Mouse (Mus musculus) intestine, embryonic 16.5 days (tissue): ENCODE data around the gene Gm20388. TPM values are rescaled to one million over a fixed set of nuclear protein-coding genes. Genes with fewer than 3 reads are reported as not detected.

Experiments
- ATAC-seq: fragments of 200-750 bp; cut with Nextera tagmentation; 2 replicates; pipeline ENCODE4 v1.8.0; 2017; ENCODE audit warnings: moderate TSS enrichment, moderate library complexity
- H3K27ac ChIP-seq: fragments of 300-500 bp; sonication (generic); 2 replicates; pipeline ENCODE4 v1.5.1; 2014; ENCODE audit warnings: mild to moderate bottlenecking, low read length
- H3K27me3 ChIP-seq: fragments of 300-500 bp; sonication (generic); replicated peaks from 2 replicates; pipeline ENCODE4 v1.6.1; 2014; ENCODE audit warnings: low read length, control low read depth, mixed read lengths; ENCODE audit not compliant: control insufficient read depth, insufficient read depth
- H3K36me3 ChIP-seq: fragments of 300-500 bp; sonication (generic); 2 replicates; pipeline ENCODE4 v1.6.1; 2014; ENCODE audit warnings: low read length, control low read depth; ENCODE audit not compliant: control insufficient read depth, insufficient read depth
- H3K4me1 ChIP-seq: fragments of 300-500 bp; sonication (generic); 2 replicates; pipeline ENCODE4 v1.6.1; 2014; ENCODE audit warnings: low read length, control low read depth, mixed read lengths; ENCODE audit not compliant: control insufficient read depth, insufficient read depth
- H3K4me2 ChIP-seq: fragments of 300-500 bp; sonication (generic); 2 replicates; pipeline ENCODE4 v1.6.1; 2014; ENCODE audit warnings: low read depth, low read length, control low read depth
- H3K4me3 ChIP-seq: fragments of 300-500 bp; sonication (generic); 2 replicates; pipeline ENCODE4 v1.5.1; 2014; ENCODE audit warnings: mild to moderate bottlenecking, low read length
- H3K9ac ChIP-seq: fragments of 300-500 bp; sonication (generic); 2 replicates; pipeline ENCODE4 v1.6.1; 2014; ENCODE audit warnings: low read depth, low read length
- H3K9me3 ChIP-seq: fragments of 300-500 bp; sonication (generic); 2 replicates; pipeline ENCODE4 v1.6.1; 2016; ENCODE audit warnings: low read length, control low read depth; ENCODE audit not compliant: control insufficient read depth
- WGBS: fragments of 180-500 bp; shearing (Covaris S2); extraction: QIAGEN DNeasy Blood & Tissue Kit; methylation state at CpG from one replicate; pipeline ENCODE4 v1.1.7; 2014; 5-methylcytosine and 5-hydroxymethylcytosine counted together
- polyA plus RNA-seq: library from polyadenylated mRNA; unstranded; fragments of >200 nt; fragmentation: Nextera tagmentation; extraction: Ambion mirVana; gene quantifications from 2 replicates; pipeline ENCODE4 v1.2.1, GENCODE M21; 2015

Gm20388 gene
- polyA plus RNA-seq, 1 experiment from 2014 or later, result 5.8 TPM

- H3K27ac ChIP-seq, result no peak overlapping the region
- ATAC-seq, result no peak
- peak overlapping the region; percentile 18; the same call in 1 of the 2 replicates for H3K9ac ChIP-seq
- H3K4me1 ChIP-seq, result peaks cover 31% of the 10 kb centered on the region
- H3K9me3 ChIP-seq, result no peaks in the 10 kb centered on the region
- H3K36me3 ChIP-seq, result no peaks in the 10 kb centered on the region
- H3K27me3 ChIP-seq, result no peaks in the 10 kb centered on the region
- no peak overlapping the region for H3K4me2 ChIP-seq
- WGBS, result 62% methylated on average over 6 of the region's 6 CpGs
- H3K4me3 ChIP-seq, result no peak overlapping the region
Measured at GRCm38 (mm10) chr8:120484460-120484859, 573.8 kb downstream of the Gm20388 start.

GRCm38 (mm10) chr8:120485116-120485515, 574.5 kb downstream of the Gm20388 start:
- Histone ChIP-seq H3K9ac (0 out of 2 replicates have a peak overlapping the region, but pooled peaks have one; percentile 4), H3K4me1 (peaks cover 37% of the 10 kb centered on the region), H3K4me2 (no peak overlapping the region), H3K36me3 (no peaks in the 10 kb centered on the region), H3K4me3 (no peak overlapping the region), H3K27me3 (0 out of 2 replicates have a peak, but pooled peaks cover 3% of the 10 kb centered on the region), H3K27ac (no peak overlapping the region), H3K9me3 (no peaks in the 10 kb centered on the region)
- WGBS, result 54% methylated on average over 6 of the region's 6 CpGs
- no peak for ATAC-seq

- no peak overlapping the region; the same call in 1 of the 2 replicates for H3K4me2 ChIP-seq
- 0 out of 2 replicates have a peak, but pooled peaks cover 3% of the 10 kb centered on the region for H3K27me3 ChIP-seq
- H3K4me1 ChIP-seq, result peaks cover 43% of the 10 kb centered on the region
- peak overlapping the region; percentile 87; the same call in 1 of the 2 replicates for H3K9ac ChIP-seq
- no peak overlapping the region for H3K27ac ChIP-seq
- WGBS, result 46% methylated on average over 21 of the region's 21 CpGs
- H3K9me3 ChIP-seq, result no peaks in the 10 kb centered on the region
- no peak overlapping the region; the same call in 1 of the 2 replicates for H3K4me3 ChIP-seq
- 0 out of 2 replicates have a peak, but pooled peaks have one; percentile 16 for ATAC-seq
- H3K36me3 ChIP-seq, result no peaks in the 10 kb centered on the region
Measured at GRCm38 (mm10) chr8:120485551-120486476, 575.2 kb downstream of the Gm20388 start.

GRCm38 (mm10) chr8:120486477-120487376, 576.1 kb downstream of the Gm20388 start:
- ATAC-seq, result peak; percentile 8
- Histone ChIP-seq H3K27me3 (0 out of 2 replicates have a peak, but pooled peaks cover 3% of the 10 kb centered on the region), H3K9ac (peak overlapping the region; percentile 87), H3K27ac (peak overlapping the region; percentile 86), H3K4me2 (peak overlapping the region; percentile 97), H3K9me3 (no peaks in the 10 kb centered on the region), H3K4me3 (peak overlapping the region; percentile 75), H3K36me3 (no peaks in the 10 kb centered on the region), H3K4me1 (peaks cover 53% of the 10 kb centered on the region)
- 10% methylated on average over 50 of the region's 50 CpGs for WGBS

GRCm38 (mm10) chr8:120487377-120487728, 576.7 kb downstream of the Gm20388 start:
- Histone ChIP-seq H3K4me2 (peak overlapping the region; percentile 97), H3K4me1 (peaks cover 59% of the 10 kb centered on the region), H3K9me3 (no peaks in the 10 kb centered on the region), H3K9ac (peak overlapping the region; percentile 87), H3K4me3 (peak overlapping the region; percentile 75), H3K27me3 (0 out of 2 replicates have a peak, but pooled peaks cover 3% of the 10 kb centered on the region), H3K36me3 (no peaks in the 10 kb centered on the region), H3K27ac (peak overlapping the region; percentile 86)
- ATAC-seq, result peak; percentile 12
- under 1% methylated on average over 34 of the region's 34 CpGs for WGBS

GRCm38 (mm10) chr8:120487729-120488510, 577.3 kb downstream of the Gm20388 start:
- Histone ChIP-seq H3K9ac (peak overlapping the region; percentile 87), H3K4me2 (peak overlapping the region; percentile 97), H3K36me3 (no peaks in the 10 kb centered on the region), H3K4me1 (peaks cover 64% of the 10 kb centered on the region), H3K27ac (peak overlapping the region; percentile 86), H3K4me3 (peak overlapping the region; percentile 75), H3K9me3 (no peaks in the 10 kb centered on the region), H3K27me3 (0 out of 2 replicates have a peak, but pooled peaks cover 3% of the 10 kb centered on the region)
- ATAC-seq, result peak; percentile 12
- WGBS, result 1% methylated on average over 50 of the region's 55 CpGs

GRCm38 (mm10) chr8:120488636-120489131, 578.0 kb downstream of the Gm20388 start:
- H3K9ac ChIP-seq, result peak overlapping the region; percentile 87
- peak overlapping the region; percentile 86 for H3K27ac ChIP-seq
- H3K4me3 ChIP-seq, result peak overlapping the region; percentile 75
- 0 out of 2 replicates have a peak, but pooled peaks cover 3% of the 10 kb centered on the region for H3K27me3 ChIP-seq
- peaks cover 72% of the 10 kb centered on the region for H3K4me1 ChIP-seq
- no peak for ATAC-seq
- H3K36me3 ChIP-seq, result no peaks in the 10 kb centered on the region
- under 1% methylated on average over 25 of the region's 25 CpGs for WGBS
- H3K4me2 ChIP-seq, result peak overlapping the region; percentile 97
- H3K9me3 ChIP-seq, result no peaks in the 10 kb centered on the region

- peak overlapping the region; percentile 97 for H3K4me2 ChIP-seq
- 0 out of 2 replicates have a peak, but pooled peaks cover 3% of the 10 kb centered on the region for H3K27me3 ChIP-seq
- under 1% methylated on average over 73 of the region's 73 CpGs for WGBS
- peak overlapping the region; percentile 86 for H3K27ac ChIP-seq
- H3K36me3 ChIP-seq, result no peaks in the 10 kb centered on the region
- peaks cover 73% of the 10 kb centered on the region for H3K4me1 ChIP-seq
- no peaks in the 10 kb centered on the region for H3K9me3 ChIP-seq
- H3K9ac ChIP-seq, result peak overlapping the region; percentile 87
- ATAC-seq, result no peak
- peak overlapping the region; percentile 75 for H3K4me3 ChIP-seq
Measured at GRCm38 (mm10) chr8:120489142-120489754, 578.6 kb downstream of the Gm20388 start.
